Mouse (Mus musculus) retina, postnatal 1 day (tissue): ENCODE measurements at regions not wholly inside any gene's neighbourhood (a gene's known extent, or its start where the extent isn't known, plus 50 kb on each side); places are given as distances from the start of the nearest gene placed in this dataset.

Experiments used
- DNase-seq: peaks from one replicate; pipeline ENCODE4 v3.0.0-alpha.2; 2012

DNA sequence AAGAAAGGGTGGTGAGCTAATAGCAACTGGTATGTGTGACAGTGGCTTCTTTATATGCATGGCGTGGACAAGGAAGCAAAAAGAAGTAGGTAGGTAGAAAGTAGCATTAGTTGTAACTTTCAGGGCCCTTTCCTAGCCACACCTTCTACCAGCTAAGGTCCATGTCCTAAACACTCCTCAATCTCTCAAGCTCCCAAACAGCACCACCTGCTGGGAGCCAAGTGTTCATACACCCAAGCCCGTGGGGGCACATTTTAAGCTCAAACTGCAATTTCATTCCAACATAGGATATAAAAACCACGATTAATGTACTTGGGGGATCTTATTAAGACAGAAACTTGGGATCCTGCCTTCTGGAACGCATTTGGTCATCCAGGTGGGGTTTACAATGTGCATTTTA lies 141.6 kb upstream of the Cox10 start:
- DNase-seq, result no peak

DNA sequence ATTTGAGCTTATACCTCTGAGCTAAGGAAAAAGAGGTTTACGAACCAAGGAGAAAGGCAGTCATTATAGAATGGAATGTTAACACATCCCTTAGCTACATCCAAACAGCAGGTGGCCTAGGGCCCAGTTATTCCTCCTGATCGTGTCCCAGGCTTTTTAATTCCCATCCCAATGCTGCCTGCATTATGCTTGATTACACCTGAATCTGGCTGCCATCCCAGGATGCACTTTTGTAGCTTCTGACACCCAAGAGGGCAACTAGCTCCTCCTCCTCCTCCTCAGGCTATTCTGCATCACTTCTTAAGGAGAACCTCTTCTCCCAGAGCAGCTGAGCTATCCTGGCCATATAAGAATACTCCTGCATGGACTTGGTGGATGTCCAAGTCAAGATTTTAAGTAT lies 137.9 kb upstream of the Cox10 start:
- DNase-seq, result peak; percentile 13

GRCm38 (mm10) chr11:64210916-64211315 lies 131.6 kb upstream of the Cox10 start:
- DNase-seq, result no peak

DNA sequence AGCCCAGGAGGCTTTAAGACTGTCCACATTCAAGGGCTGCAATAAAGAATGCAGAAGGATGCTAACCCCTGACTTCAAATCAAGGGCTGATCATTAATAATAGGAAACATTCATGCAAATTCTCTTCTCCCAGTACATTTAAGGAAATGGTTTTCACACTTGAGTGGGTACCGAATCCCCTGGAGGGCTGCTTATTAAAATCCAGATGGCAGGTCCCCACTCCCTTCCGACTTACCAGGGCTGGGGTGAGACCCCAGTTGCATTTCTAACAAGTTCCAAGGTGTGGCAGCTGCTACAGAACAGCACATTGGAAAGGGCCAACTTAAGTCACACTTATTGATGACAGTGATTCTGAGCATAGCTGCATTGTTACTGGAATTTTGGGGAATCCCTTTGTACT lies 129.0 kb upstream of the Cox10 start:
- peak; percentile 11 for DNase-seq

GRCm38 (mm10) chr11:64207358-64207864 lies 128.1 kb upstream of the Cox10 start:
- peak; percentile 74 for DNase-seq

DNA sequence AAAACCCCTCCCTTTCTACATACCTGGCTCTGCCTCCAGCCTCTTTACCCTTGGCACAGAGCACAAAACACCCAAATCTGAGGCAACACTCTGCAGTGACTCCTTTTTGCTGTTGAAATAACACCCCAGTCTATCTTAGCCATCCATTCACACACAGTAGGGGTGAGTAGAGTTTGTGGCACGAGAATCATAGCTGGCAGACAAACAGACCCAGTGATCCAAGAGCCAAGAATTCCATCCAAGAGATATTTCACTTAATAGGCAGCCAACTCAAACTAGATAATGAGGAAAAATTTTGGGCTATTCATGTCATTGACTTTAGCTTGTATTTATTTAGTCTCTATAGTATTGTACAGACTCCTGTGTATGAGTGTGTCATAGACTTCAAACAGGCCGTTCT lies 126.9 kb upstream of the Cox10 start:
- no peak for DNase-seq

DNA sequence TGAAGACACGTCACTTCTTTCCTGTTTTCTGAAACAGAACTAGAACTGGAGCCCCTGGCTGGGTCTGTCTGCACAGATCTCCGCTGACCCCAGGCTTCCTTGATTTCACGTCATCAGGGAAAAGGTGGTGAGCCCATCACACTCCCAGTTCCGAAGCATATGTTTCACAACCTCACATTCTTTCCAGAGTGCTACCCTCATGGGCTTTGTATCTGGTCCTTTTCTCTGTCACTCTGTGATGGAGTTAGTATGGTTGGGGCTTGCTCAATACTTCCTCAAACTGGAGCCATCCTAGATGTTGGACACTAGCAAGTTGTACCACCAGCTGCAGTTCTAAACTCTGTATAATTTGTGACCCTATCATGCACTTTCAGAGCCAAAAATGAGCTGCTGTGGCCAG lies 125.8 kb upstream of the Cox10 start:
- no peak for DNase-seq

DNA sequence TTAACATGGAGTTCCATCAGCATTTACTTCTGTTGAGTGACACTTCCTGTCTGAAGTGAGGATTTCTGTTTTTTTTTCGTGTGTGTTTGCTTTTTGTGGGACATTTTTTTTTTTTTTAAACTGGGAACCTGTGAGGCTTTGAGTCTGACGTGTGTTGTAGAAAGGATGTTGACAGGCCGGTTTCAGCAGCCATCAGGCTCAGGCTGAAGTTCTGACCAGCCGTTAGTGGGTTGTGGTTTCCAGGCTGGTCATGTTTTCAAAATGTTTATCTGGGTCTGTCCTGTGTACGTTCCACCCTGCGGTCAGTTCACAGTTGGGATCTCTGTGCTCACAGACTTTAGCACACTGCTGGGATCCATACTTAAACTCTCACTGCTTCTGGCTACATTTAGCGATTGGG lies 125.0 kb upstream of the Cox10 start:
- DNase-seq, result no peak

DNA sequence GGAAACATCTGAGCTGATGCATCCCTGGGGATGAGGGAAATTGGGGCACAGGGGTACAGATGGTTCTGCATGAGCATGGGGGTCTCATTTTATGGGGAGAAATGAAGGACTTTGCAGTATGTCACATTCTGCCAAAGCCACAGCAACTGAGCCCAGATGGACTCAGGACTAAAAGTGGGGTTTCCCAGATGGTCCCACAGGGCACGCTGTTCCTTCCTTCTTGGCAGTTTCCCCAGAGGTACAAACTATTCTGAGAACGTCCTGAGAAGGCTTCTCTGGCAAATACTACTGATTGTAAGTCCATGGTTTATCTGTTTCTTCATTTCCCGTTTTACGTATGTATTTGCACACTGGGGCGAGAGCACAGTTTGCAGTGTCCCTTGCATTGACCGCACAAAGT lies 121.6 kb upstream of the Cox10 start:
- no peak for DNase-seq

DNA sequence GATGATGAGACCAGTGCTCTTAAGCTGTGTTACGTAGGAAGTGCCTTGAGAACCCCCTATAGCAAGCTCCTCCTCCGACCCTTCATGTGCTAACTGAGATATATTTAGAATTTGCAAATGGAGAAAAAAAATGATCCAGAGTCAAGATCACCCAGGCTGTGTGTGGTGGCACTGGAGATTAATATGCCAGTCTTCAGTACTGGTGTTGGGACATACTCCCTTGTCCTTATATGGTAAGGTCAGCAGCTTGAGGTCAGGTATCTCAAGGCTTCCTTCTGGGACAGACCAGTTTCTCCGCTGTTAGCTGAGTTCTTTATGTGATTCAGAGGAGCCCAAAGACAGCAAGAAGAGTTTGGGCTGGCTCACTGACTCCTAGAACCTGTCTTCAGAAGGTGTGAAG lies 116.0 kb upstream of the Cox10 start:
- no peak for DNase-seq

DNA sequence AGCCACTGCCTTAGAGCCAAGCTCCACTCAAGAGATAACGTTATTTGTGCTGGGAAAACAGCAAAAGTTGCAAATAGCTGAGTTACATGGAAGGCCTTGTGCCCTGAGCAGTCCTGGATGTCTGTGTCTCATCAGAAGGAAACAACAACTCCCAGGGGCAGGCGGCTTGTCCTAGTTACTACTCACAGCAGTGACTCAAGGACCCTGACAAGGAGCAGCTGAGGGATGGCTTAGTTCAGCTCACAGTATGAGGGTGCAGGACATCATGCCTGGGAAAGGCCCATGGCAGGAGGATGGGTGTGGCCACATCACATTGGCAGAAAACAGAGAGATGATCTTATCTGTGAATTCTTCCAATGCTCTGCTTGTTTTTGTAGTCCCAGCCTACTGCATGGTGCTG lies 109.4 kb upstream of the Cox10 start:
- no peak for DNase-seq

GRCm38 (mm10) chr11:64187488-64188444 lies 108.5 kb upstream of the Cox10 start:
- no peak for DNase-seq

- DNase-seq, result no peak
Observed at GRCm38 (mm10) chr11:64187007-64187406, 107.7 kb upstream of the Cox10 start.

- no peak for DNase-seq
Observed at GRCm38 (mm10) chr11:64186590-64186989, 107.3 kb upstream of the Cox10 start.

DNA sequence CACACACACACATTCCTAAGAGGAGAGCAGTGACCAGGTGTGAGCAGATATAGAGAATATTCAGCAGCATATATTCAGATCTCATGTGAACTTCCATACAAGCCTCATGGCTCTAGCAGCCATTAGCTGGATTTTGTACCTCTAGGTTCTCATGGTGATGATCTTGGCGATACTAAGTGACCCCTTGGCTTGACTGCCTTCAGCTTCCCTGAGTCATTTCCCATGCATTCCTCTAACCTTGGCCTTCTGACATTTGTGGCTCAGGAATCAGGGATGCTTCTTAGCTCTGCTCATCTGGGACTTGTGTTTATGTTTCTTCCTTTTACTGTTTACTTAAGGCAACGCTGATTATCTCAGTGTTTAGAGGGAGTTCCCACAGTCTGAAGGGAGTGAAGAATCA lies 100.8 kb upstream of the Cox10 start:
- no peak for DNase-seq

DNA sequence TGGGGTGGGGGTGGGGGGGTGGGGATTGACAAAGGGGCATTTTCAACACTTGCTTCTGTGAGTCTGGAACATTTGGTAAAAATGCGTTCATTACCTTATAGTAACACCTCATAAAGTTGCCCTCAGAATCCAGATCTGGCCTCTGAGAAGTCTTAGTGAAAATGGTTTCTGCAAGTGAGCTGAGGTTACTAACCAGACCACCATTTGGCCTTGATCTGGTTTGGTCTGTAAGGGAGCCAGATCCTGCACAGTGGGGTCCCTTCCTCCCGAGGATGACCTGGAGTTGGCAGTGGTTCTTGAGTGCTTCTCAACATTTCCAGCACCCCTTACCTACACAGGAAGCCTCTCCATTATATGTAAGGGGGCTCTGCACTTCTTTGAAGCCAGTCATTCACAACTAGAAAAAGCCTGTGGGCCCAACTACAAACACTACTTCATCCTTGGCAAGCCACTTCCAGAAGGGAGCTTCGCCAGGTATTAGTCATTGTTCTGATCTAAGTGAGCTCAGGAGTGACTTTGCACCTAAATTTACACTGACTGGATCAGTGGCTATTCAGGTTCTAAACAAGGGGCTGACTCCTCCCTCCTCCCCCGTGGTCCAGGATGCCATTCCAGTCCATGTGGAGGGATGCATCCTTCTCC lies 94.3 kb upstream of the Cox10 start:
- no peak for DNase-seq

GRCm38 (mm10) chr11:64172926-64173325 lies 93.7 kb upstream of the Cox10 start:
- DNase-seq, result peak; percentile 13

DNA sequence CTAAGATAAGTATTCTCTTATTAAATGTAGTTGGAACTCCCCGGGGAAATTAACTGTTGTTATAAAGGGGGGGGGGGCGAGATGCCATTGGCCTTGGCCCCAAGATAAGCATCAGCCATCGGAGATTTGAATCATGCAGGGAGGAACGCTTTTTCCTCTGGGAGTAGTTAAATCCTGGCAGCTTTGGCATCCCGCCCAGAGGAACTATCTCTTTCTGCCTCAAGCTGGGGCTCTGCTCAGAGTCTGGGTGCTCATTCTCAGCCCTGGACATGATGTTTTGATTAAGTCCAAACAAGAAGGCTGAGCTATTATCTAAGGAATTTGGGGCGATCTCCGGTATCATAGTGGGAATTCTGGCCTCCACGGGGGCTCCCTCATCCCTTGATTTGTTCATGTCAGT lies 89.4 kb upstream of the Cox10 start:
- peak; percentile 14 for DNase-seq

DNA sequence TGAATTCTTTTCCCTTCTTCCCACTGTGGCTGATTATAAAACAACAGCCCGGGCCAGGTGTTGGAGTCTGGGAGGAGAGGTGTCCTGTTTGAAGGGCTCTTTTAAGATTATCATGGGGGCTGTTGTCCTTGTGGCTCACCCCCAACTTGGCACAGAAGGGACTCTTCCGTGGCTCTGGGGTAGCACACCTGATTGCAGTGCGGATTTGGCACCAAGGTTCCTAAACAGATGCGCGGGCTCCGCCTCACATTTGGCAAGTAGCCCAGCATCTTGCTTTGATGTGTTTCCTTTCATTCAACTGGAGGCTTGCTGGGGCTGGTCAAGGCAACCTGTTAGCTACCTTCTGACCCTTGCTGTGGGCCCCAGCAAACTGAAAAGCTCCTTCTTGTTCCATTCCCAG lies 85.5 kb upstream of the Cox10 start:
- no peak for DNase-seq

GRCm38 (mm10) chr11:64158281-64158680 lies 79.0 kb upstream of the Cox10 start:
- no peak for DNase-seq

DNA sequence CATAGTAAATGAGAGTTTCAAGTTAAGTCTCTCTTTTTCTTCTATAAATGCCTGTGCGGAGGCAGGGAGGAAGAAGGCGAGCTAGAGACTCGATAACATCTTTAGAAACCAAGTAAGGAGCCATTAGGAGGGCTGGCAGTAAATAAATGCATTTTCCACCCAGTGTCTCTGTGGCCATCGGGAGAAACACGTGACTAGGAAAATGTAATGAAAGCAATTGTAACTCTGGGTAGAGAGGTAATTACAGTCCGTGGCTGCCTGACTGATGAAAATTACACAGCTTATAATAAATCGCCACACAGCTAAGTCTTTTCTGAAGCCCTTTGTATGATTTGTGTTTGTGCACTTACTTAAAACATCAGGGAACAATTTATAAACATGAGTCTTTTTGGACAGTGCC lies 77.4 kb upstream of the Cox10 start:
- DNase-seq, result no peak

DNA sequence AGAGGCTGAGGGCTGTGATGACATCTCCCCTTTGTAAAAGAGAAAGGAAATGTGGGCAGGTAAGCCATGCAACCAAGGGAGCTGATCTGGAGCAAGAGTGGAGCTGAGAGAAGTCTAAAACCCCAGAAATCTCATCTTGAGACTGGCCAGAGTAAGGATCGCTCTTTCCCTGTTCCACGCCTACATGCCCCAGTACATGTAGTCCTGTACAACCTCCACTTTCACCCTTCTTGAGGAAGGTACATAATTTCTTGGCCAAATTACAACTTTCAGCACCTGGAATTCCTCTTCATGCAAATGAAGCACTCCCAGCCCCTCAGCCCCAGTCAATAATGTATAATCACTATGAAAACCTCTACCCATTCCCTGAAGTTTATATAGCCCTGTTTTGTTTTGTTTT lies 60.2 kb upstream of the Cox10 start:
- DNase-seq, result no peak

- no peak for DNase-seq
Observed at GRCm38 (mm10) chr11:64138934-64139333, 59.7 kb upstream of the Cox10 start.

- no peak for DNase-seq
Observed at GRCm38 (mm10) chr11:64135766-64136165, 56.5 kb upstream of the Cox10 start.

DNA sequence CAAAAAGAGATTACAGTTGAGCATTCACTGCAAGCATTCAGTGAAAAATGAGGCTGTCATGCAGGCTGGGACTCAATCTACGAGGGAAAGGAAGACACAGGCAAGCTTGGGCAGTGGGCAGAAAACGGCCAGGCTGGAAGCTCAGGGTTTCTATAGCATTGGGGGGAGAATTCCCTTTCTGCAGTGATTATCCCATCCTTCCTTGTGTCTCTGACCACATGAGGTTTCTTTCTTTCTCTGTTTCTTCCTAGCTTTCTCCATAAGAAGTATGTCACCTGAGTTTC lies 56.0 kb upstream of the Cox10 start:
- DNase-seq, result no peak
